Mouse (Mus musculus) kidney, adult 2 months (tissue): Measurements from ENCODE around the gene Med4.

Experiments used
- CTCF ChIP-seq: fragments of 200-500 bp; conservative IDR thresholded peaks from 2 replicates; pipeline ENCODE4 v1.5.1; 2011; ENCODE audit warnings: low read depth, mild to moderate bottlenecking, control low read depth, low read length, moderate library complexity, mixed read lengths; ENCODE audit not compliant: insufficient read depth, insufficient read length
- POLR2A ChIP-seq: fragments of 200-500 bp; IDR thresholded peaks from one replicate; pipeline ENCODE4 v1.6.1; 2011; ENCODE audit warnings: low read depth, low read length, control low read depth

- TF ChIP-seq POLR2A (no peak), CTCF (no peak)
These were observed 16.5 kb upstream of the Med4 start for GRCm38 (mm10) chr14:73493356-73493755.
